Mouse (Mus musculus) hindbrain, embryonic 11.5 days (tissue): ENCODE results near the gene Unc93a2. TPM values are rescaled to one million over a fixed set of nuclear protein-coding genes. Genes with fewer than 3 reads are reported as not detected.
"Not testable (repeated sequence)": the region's sequence is repeated elsewhere in the genome, so short reads cannot be mapped to it uniquely, and the experiment has no call there.

Source experiments
- ATAC-seq: fragments of 200-750 bp; cut with Nextera tagmentation; 2 replicates; pipeline ENCODE4 v1.8.0; 2017; ENCODE audit warnings: mild to moderate bottlenecking, moderate TSS enrichment, moderate library complexity; ENCODE audit not compliant: low FRiP score
- DNase-seq: peaks from one replicate; pipeline ENCODE4 v3.0.0-alpha.2; 2015; ENCODE audit warnings: low spot score
- H3K27ac ChIP-seq: fragments of 300-500 bp; sonication (generic); 2 replicates; pipeline ENCODE4 v1.5.1; 2014; ENCODE audit warnings: mild to moderate bottlenecking, low read depth, low read length
- H3K27me3 ChIP-seq: fragments of 300-500 bp; sonication (generic); 2 replicates; pipeline ENCODE4 v1.6.1; 2014; ENCODE audit warnings: mild to moderate bottlenecking, low read length, moderate library complexity, mixed read lengths; ENCODE audit not compliant: control insufficient read depth, insufficient read depth
- H3K36me3 ChIP-seq: fragments of 300-500 bp; sonication (generic); 2 replicates; pipeline ENCODE4 v1.6.1; 2014; ENCODE audit warnings: mild to moderate bottlenecking, low read length, moderate library complexity, mixed read lengths; ENCODE audit not compliant: control insufficient read depth, insufficient read depth
- H3K4me1 ChIP-seq: fragments of 300-500 bp; sonication (generic); replicated peaks from 2 replicates; pipeline ENCODE4 v1.6.1; 2014; ENCODE audit warnings: low read length, mixed read lengths; ENCODE audit not compliant: control insufficient read depth, insufficient read depth
- H3K4me2 ChIP-seq: fragments of 300-500 bp; sonication (generic); replicated peaks from 2 replicates; pipeline ENCODE4 v1.6.1; 2014; ENCODE audit warnings: mild to moderate bottlenecking, low read depth, low read length
- H3K4me3 ChIP-seq: fragments of 300-500 bp; sonication (generic); 2 replicates; pipeline ENCODE4 v1.5.1; 2014; ENCODE audit warnings: low read depth, low read length
- H3K9ac ChIP-seq: fragments of 300-500 bp; sonication (generic); 2 replicates; pipeline ENCODE4 v1.6.1; 2014; ENCODE audit warnings: low read depth, low read length
- H3K9me3 ChIP-seq: fragments of 300-500 bp; sonication (generic); 2 replicates; pipeline ENCODE4 v1.6.1; 2016; ENCODE audit warnings: low read length; ENCODE audit not compliant: control insufficient read depth
- WGBS: fragments of 180-500 bp; shearing (Covaris S2); extraction: QIAGEN DNeasy Blood & Tissue Kit; methylation state at CpG from one replicate; pipeline ENCODE4 v1.1.7; 2014; 5-methylcytosine and 5-hydroxymethylcytosine counted together
- polyA plus RNA-seq: library from polyadenylated mRNA; unstranded; fragments of >200 nt; fragmentation: Nextera tagmentation; extraction: Ambion mirVana; gene quantifications from 2 replicates; pipeline ENCODE4 v1.2.1, GENCODE M21; 2014

The Unc93a2 gene
- polyA plus RNA-seq, 1 experiment from 2014 or later, result not detected

DNA sequence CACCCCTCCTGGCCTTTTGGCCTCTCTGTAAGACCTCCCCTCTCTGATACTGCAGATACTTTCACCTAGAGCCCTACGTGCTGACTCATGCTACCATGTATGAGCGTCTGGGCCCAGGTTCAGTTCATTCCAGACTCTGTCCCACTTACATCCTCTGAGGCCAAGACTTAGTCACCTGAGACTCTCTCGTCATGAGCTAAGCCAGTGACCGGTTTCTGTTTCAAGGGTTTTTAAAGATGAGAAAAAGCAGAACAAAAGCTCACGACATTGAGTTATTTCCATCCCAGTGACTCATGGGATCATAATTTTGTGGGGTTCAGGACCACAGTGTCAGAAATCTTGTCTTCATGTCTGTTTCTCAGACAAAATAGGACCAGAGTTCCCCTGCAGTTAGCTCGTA is 65.5 kb downstream of the Unc93a2 start:
- H3K9ac ChIP-seq, H3K4me1 ChIP-seq, H3K36me3 ChIP-seq, H3K9me3 ChIP-seq, H3K27ac ChIP-seq, H3K4me3 ChIP-seq, DNase-seq, ATAC-seq, H3K27me3 ChIP-seq, H3K4me2 ChIP-seq: not testable (repeated sequence)
- WGBS, result 85% methylated on average over 6 of the region's 6 CpGs

DNA sequence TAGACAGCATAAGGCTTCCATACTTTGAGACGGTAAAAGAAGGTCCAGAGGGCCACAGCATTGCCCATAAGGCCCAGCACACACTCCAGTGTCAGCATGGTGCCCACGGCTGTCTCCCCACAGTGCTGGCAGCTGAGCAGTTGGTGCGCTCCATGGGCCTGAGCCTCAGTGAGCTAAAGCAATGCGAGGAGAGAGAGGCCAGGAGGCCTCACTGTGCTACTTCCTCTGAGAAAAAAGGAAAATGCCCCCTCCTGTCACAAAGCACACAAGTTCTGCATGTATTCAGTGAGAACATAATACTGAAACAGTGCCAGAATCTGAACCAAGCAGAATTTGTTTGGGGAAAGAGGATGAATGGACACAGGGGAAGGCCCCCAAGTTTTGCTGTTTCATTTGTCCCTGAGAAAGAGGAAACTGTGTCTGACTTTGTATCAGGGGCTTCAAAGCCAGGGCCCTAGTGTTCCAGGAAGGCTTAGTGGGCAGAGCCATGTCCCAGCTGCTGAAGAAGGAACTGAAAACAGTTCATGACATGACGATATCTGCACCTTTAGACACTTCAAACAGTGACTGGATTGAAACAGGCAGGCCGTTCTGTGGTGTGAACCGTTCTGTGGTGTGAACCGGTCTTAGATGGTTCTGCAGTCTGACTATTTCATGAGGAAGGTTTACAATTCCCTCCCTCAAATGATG is 69.4 kb downstream of the Unc93a2 start:
- not testable (repeated sequence) for H3K4me2 ChIP-seq, DNase-seq, H3K9ac ChIP-seq, ATAC-seq, H3K36me3 ChIP-seq, H3K4me1 ChIP-seq, H3K27ac ChIP-seq, H3K4me3 ChIP-seq, H3K27me3 ChIP-seq, H3K9me3 ChIP-seq
- 89% methylated on average over 6 of the region's 8 CpGs for WGBS

Other genes starting within 250 kb of the Unc93a2 start
- 22.5 and 27.2 TPM in 2 replicates for gene Rps6ka2, start 215.3 kb downstream of the Unc93a2 start, polyA plus RNA-seq
- not detected in 2 replicates for gene Tcp10a, start 60.8 kb downstream of the Unc93a2 start, polyA plus RNA-seq
- gene Ttll2, start 32.8 kb downstream of the Unc93a2 start, polyA plus RNA-seq, result not detected in 2 replicates
- not detected in 2 replicates for gene Gm49630, start 13.5 kb downstream of the Unc93a2 start, polyA plus RNA-seq